Mouse (Mus musculus) left cerebral cortex, adult 9 months (tissue): ENCODE measurements around the gene Brd3.

Experiments
- DNase-seq, 2 experiments: peaks; one replicate each; pipeline ENCODE4 v3.0.0; 2022; ENCODE audit warnings: low spot score in 2 of 2

Brd3 gene

DNA sequence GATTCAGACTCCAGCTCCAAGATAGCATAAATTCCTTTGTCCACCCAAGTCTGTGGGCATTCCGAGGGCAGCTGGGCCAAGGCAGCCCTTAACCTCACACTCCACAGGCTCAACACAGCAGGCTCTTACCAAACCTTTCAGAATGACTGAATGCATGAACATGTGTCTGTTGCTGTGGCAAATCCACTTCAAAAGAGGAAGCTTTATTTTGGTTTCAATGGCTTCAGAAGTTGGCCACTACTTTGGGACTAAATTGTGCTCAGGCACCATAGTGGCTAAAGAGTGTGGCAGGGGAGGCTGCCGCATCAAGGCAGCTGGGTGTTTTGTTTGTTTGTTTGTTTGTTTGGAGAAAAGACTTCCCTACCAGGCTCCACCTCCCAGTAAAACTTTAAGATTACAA is 107.4 kb downstream of the Brd3 start:
- no peak for DNase-seq

DNA sequence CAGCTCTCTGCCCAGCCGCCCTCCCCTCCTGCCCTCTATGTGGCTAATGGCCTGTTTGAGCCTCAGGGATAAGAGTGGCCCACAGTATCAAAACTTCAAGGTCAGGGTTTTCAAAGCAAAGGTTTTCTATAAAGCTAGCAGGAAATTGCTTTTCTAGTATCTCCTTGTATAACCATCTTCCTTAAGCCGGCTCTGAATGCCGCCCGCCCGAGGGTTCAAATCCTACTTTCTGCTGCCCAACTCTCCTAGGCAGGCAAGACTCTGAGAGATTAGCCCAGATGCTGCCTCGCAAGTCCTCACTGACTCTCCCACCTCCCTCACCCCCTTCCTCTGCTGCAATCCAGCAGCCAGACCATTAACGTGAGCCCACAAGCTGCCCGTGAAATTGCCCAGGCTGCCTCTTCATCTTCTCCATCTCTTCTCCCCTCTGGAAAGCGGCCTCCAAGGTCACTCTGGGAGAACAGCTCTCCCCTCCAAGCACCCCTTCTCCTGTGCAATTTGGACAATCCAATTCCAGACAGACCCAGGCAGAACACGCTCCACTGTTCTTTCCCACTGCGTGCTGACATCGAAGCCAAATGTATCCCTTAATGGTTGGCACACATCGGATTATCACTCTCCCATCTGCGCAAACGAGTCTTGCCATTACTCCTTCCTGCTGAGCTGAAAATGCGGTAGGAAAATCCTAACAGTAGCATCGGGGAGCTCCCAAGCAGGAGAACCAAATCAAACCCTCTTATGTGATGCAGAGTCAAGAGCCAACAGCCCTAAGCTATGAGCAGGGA is 110.6 kb downstream of the Brd3 start:
- DNase-seq = no peak
